Comparison of ENCODE assay signal across 8 mouse cellular contexts in genomic region chr4:88515711-88516211, GRCm38 (mm10). TPM values are rescaled to one million over a fixed set of nuclear protein-coding genes. Genes with fewer than 3 reads are reported as not detected.
DNase-seq lines count a peak whose midpoint lies in the region; ATAC-seq and TF ChIP-seq lines count a peak whose summit lies in the region.

No protein-coding gene starts in this region.

- H3K36me3 ChIP-seq in forebrain, embryonic 12.5 days (replicated peaks) = no peaks in the 10 kb centered on the region
- H3K36me3 ChIP-seq in forebrain, postnatal 0 days (ENCODE audit: insufficient read depth) = no peaks in the 10 kb centered on the region
- H3K36me3 ChIP-seq in intestine, embryonic 16.5 days (ENCODE audit: control insufficient read depth, insufficient read depth, low read length) = no peaks in the 10 kb centered on the region
- H3K36me3 ChIP-seq in lung, embryonic 14.5 days (ENCODE audit: insufficient read depth) = no peaks in the 10 kb centered on the region

- H3K9me3 ChIP-seq in forebrain, embryonic 12.5 days = no peaks in the 10 kb centered on the region
- H3K9me3 ChIP-seq in forebrain, postnatal 0 days (ENCODE audit: low read length) = no peaks in the 10 kb centered on the region
- no peaks in the 10 kb centered on the region for H3K9me3 ChIP-seq in intestine, embryonic 16.5 days (ENCODE audit: control insufficient read depth, low read length)
- H3K9me3 ChIP-seq in lung, embryonic 14.5 days (ENCODE audit: low read depth, low read length) = no peaks in the 10 kb centered on the region

- H3K4me2 ChIP-seq in forebrain, embryonic 12.5 days = no peak overlapping the region
- H3K4me2 ChIP-seq in forebrain, postnatal 0 days (ENCODE audit: low read depth) = no peak overlapping the region; the same call in 1 of the 2 replicates
- H3K4me2 ChIP-seq in intestine, embryonic 16.5 days (ENCODE audit: low read depth, low read length) = peak overlapping the region; percentile 33; the same call in 1 of the 2 replicates
- H3K4me2 ChIP-seq in lung, embryonic 14.5 days = peak overlapping the region; percentile 34; the same call in 1 of the 2 replicates

- H3K27ac ChIP-seq in forebrain, embryonic 12.5 days = no peak overlapping the region
- no peak overlapping the region for H3K27ac ChIP-seq in forebrain, postnatal 0 days (ENCODE audit: low read depth, low read length)
- H3K27ac ChIP-seq in brown adipose tissue, adult 24 weeks (replicated peaks; ENCODE audit: low read depth, low read length) = no peak overlapping the region; the same call in 1 of the 2 replicates
- H3K27ac ChIP-seq in intestine, embryonic 16.5 days (ENCODE audit: low read length) = no peak overlapping the region
- H3K27ac ChIP-seq in lung, embryonic 14.5 days (ENCODE audit: low read depth) = peak overlapping the region; percentile 55

- no peak overlapping the region for H3K9ac ChIP-seq in forebrain, embryonic 12.5 days
- no peak overlapping the region for H3K9ac ChIP-seq in forebrain, postnatal 0 days
- H3K9ac ChIP-seq in intestine, embryonic 16.5 days (ENCODE audit: low read depth, low read length) = no peak overlapping the region
- H3K9ac ChIP-seq in lung, embryonic 14.5 days = no peak overlapping the region

- ATAC-seq in forebrain, embryonic 12.5 days (ENCODE audit: low FRiP score) = 0 out of 2 replicates have a peak, but pooled peaks have one; percentile 46
- no peak; the same call in 1 of the 2 replicates for ATAC-seq in forebrain, postnatal 0 days
- ATAC-seq in intestine, embryonic 16.5 days = peak; percentile 87
- ATAC-seq in lung, embryonic 14.5 days (ENCODE audit: insufficient read depth) = peak; percentile 75

- no peak for TF ChIP-seq CTCF in forebrain, postnatal 0 days (IDR thresholded peaks at IDR 0.05; ENCODE audit: low read depth)
- TF ChIP-seq CTCF in lung, embryonic 14.5 days (IDR thresholded peaks at IDR 0.05; ENCODE audit: low read depth) = no peak

- WGBS in forebrain, embryonic 12.5 days = 47% methylated on average over 4 of the region's 4 CpGs
- 20% methylated on average over 4 of the region's 4 CpGs for WGBS in forebrain, postnatal 0 days
- 25% methylated on average over 4 of the region's 4 CpGs for WGBS in intestine, embryonic 16.5 days
- 11% methylated on average over 4 of the region's 4 CpGs for WGBS in lung, embryonic 14.5 days

- DNase-seq in forebrain, postnatal 0 days = no peak
- DNase-seq in 3134 (ENCODE audit: extremely low read depth, insufficient read length, low spot score) = peak; percentile 73
- peak; percentile 65 for DNase-seq in lung, embryonic 14.5 days
- no peak for DNase-seq in spleen, postnatal 4 days (ENCODE audit: low spot score in 2 of 2)
- no peak for DNase-seq in spleen, adult 18-20 months

- 0 out of 2 replicates have a peak, but pooled peaks cover 4% of the 10 kb centered on the region for H3K27me3 ChIP-seq in forebrain, embryonic 12.5 days
- H3K27me3 ChIP-seq in forebrain, postnatal 0 days (ENCODE audit: insufficient read depth, low read length) = no peaks in the 10 kb centered on the region
- H3K27me3 ChIP-seq in intestine, embryonic 16.5 days (replicated peaks; ENCODE audit: control insufficient read depth, insufficient read depth, low read length) = no peaks in the 10 kb centered on the region
- H3K27me3 ChIP-seq in lung, embryonic 14.5 days (ENCODE audit: insufficient read depth, low read length) = no peaks in the 10 kb centered on the region

- H3K4me3 ChIP-seq in forebrain, embryonic 12.5 days (replicated peaks) = no peak overlapping the region
- H3K4me3 ChIP-seq in forebrain, postnatal 0 days (ENCODE audit: low read depth, low read length) = no peak overlapping the region
- H3K4me3 ChIP-seq in brown adipose tissue, adult 24 weeks (ENCODE audit: insufficient read depth, low read depth, low read length) = peak overlapping the region; percentile 12; the same call in 1 of the 2 replicates
- H3K4me3 ChIP-seq in intestine, embryonic 16.5 days (ENCODE audit: low read length) = no peak overlapping the region; the same call in 1 of the 2 replicates
- H3K4me3 ChIP-seq in lung, embryonic 14.5 days (ENCODE audit: low read depth, low read length) = no peak overlapping the region

- 0 out of 2 replicates have a peak, but pooled peaks cover 2% of the 10 kb centered on the region for H3K4me1 ChIP-seq in forebrain, embryonic 12.5 days
- no peaks in the 10 kb centered on the region for H3K4me1 ChIP-seq in forebrain, postnatal 0 days (ENCODE audit: insufficient read depth)
- H3K4me1 ChIP-seq in brown adipose tissue, adult 24 weeks (ENCODE audit: control insufficient read depth, insufficient read depth, insufficient read length, low read length) = peaks cover 2% of the 10 kb centered on the region; the same call in 1 of the 2 replicates
- H3K4me1 ChIP-seq in intestine, embryonic 16.5 days (ENCODE audit: control insufficient read depth, insufficient read depth, low read length) = 0 out of 2 replicates have a peak, but pooled peaks cover 2% of the 10 kb centered on the region
- peaks cover 5% of the 10 kb centered on the region for H3K4me1 ChIP-seq in lung, embryonic 14.5 days (ENCODE audit: insufficient read depth)

RNA-seq across cellular contexts. Expression of gene Ifnb1, which starts 6.8 kb away (rescaled TPM):
- not detected in 2 replicates for polyA plus RNA-seq in forebrain, embryonic 12.5 days (2016; fragmentation: Nextera tagmentation; extraction: Ambion mirVana)
- not detected in 2 replicates for total RNA-seq in forebrain, postnatal 0 days (2014; rRNA removed)
- polyA plus RNA-seq in forebrain, postnatal 0 days (2015; fragmentation: Nextera tagmentation; extraction: Ambion mirVana) = not detected in 2 replicates
- polyA plus RNA-seq in brown adipose tissue, adult 24 weeks (2012; ENCODE audit: insufficient read depth, insufficient read length, missing spikeins) = not detected in 2 replicates
- not detected in 2 replicates for polyA plus RNA-seq in intestine, embryonic 16.5 days (2015; fragmentation: Nextera tagmentation; extraction: Ambion mirVana)
- not detected in 2 replicates for polyA plus RNA-seq in lung, embryonic 14.5 days (2014; fragmentation: Nextera tagmentation; extraction: Ambion mirVana)

RNA-seq across cellular contexts. Expression of gene Ifna15, which starts 42.3 kb away (rescaled TPM):
- not detected in 2 replicates for polyA plus RNA-seq in forebrain, embryonic 12.5 days (2016; fragmentation: Nextera tagmentation; extraction: Ambion mirVana)
- total RNA-seq in forebrain, postnatal 0 days (2014; rRNA removed) = not detected in 2 replicates
- polyA plus RNA-seq in forebrain, postnatal 0 days (2015; fragmentation: Nextera tagmentation; extraction: Ambion mirVana) = not detected in 2 replicates
- not detected in 2 replicates for polyA plus RNA-seq in brown adipose tissue, adult 24 weeks (2012; ENCODE audit: insufficient read depth, insufficient read length, missing spikeins)
- not detected in 2 replicates for polyA plus RNA-seq in intestine, embryonic 16.5 days (2015; fragmentation: Nextera tagmentation; extraction: Ambion mirVana)
- not detected in 2 replicates for polyA plus RNA-seq in lung, embryonic 14.5 days (2014; fragmentation: Nextera tagmentation; extraction: Ambion mirVana)

RNA-seq across cellular contexts. Expression of gene Ifna14, which starts 55.8 kb away (rescaled TPM):
- polyA plus RNA-seq in forebrain, embryonic 12.5 days (2016; fragmentation: Nextera tagmentation; extraction: Ambion mirVana) = not detected in 2 replicates
- not detected in 2 replicates for total RNA-seq in forebrain, postnatal 0 days (2014; rRNA removed)
- not detected in 2 replicates for polyA plus RNA-seq in forebrain, postnatal 0 days (2015; fragmentation: Nextera tagmentation; extraction: Ambion mirVana)
- not detected in 2 replicates for polyA plus RNA-seq in brown adipose tissue, adult 24 weeks (2012; ENCODE audit: insufficient read depth, insufficient read length, missing spikeins)
- polyA plus RNA-seq in intestine, embryonic 16.5 days (2015; fragmentation: Nextera tagmentation; extraction: Ambion mirVana) = not detected in 2 replicates
- not detected in 2 replicates for polyA plus RNA-seq in lung, embryonic 14.5 days (2014; fragmentation: Nextera tagmentation; extraction: Ambion mirVana)

Comparison
In these comparisons a context has a peak if more than half of its experiments do, and no peak if none do; other contexts are left out.
1. H3K4me2 ChIP-seq: peak in intestine, embryonic 16.5 days (single experiment) and lung, embryonic 14.5 days (single experiment); none in forebrain, embryonic 12.5 days (single experiment) and forebrain, postnatal 0 days (single experiment).
2. DNase-seq: peak in 3134 (single experiment) and lung, embryonic 14.5 days (single experiment); none in forebrain, postnatal 0 days (single experiment), spleen, postnatal 4 days (0 of 2) and spleen, adult 18-20 months (0 of 2).